Mouse (Mus musculus): Measurements from ENCODE around the gene Ska2. TPM values are rescaled to one million over a fixed set of nuclear protein-coding genes. Genes with fewer than 3 reads are reported as not detected.
A peak's percentile ranks its signal among the peaks of the same experiment; 100 is the strongest.

Ska2 gene
- polyA plus RNA-seq, 1 experiment from 2014 or later: 11.3 TPM

- Histone ChIP-seq H3K9ac (ENCODE audit: low read depth, low read length) (no peak overlapping the region), H3K4me2 (replicated peaks; ENCODE audit: low read depth) (no peak overlapping the region), H3K4me1 (replicated peaks; ENCODE audit: control insufficient read depth, insufficient read depth, low read length) (no peaks in the 10 kb centered on the region), H3K27ac (ENCODE audit: low read depth, low read length) (no peak overlapping the region), H3K27me3 (replicated peaks; ENCODE audit: control insufficient read depth, insufficient read depth, low read length) (no peaks in the 10 kb centered on the region), H3K36me3 (ENCODE audit: control insufficient read depth, insufficient read depth) (peaks cover 20% of the 10 kb centered on the region), H3K9me3 (ENCODE audit: control insufficient read depth) (no peaks in the 10 kb centered on the region), H3K4me3 (ENCODE audit: low read depth, low read length) (no peak overlapping the region)
- TF ChIP-seq CTCF (IDR thresholded peaks at IDR 0.05; ENCODE audit: low read depth): no peak
- WGBS: 70% methylated on average over 4 of the region's 4 CpGs
- ATAC-seq: no peak
These were observed 53.7 kb downstream of the Ska2 start for GRCm38 (mm10) chr11:87162687-87163086.

DNA sequence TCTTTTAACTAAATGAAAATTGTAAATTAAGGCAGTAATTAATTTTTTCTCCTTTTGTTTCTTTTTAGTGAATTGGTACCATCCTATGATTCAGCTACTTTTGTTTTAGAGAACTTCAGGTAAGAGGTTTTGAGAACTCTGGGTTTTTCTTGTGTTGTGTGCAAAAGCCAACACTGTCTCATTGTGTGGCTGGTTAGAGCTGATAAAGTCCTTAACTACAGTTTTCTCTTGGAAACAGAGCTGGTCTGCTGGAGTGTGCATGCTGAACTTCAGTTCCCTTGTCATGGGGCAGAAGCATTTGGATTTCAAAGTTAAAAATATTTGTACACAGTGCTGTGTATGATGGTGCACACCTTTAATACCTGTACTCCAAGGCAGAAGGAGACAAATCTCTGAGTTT is 54.7 kb downstream of the Ska2 start:
- TF ChIP-seq CTCF (IDR thresholded peaks at IDR 0.05; ENCODE audit: low read depth): no peak
- Histone ChIP-seq H3K4me3 (ENCODE audit: low read depth, low read length) (no peak overlapping the region), H3K4me2 (replicated peaks; ENCODE audit: low read depth) (no peak overlapping the region), H3K4me1 (replicated peaks; ENCODE audit: control insufficient read depth, insufficient read depth, low read length) (no peaks in the 10 kb centered on the region), H3K9me3 (ENCODE audit: control insufficient read depth) (no peaks in the 10 kb centered on the region), H3K27ac (ENCODE audit: low read depth, low read length) (no peak overlapping the region), H3K27me3 (replicated peaks; ENCODE audit: control insufficient read depth, insufficient read depth, low read length) (no peaks in the 10 kb centered on the region), H3K9ac (ENCODE audit: low read depth, low read length) (no peak overlapping the region), H3K36me3 (ENCODE audit: control insufficient read depth, insufficient read depth) (peaks cover 27% of the 10 kb centered on the region)
- ATAC-seq: no peak

GRCm38 (mm10) chr11:87173625-87174024 is 64.6 kb downstream of the Ska2 start:
- Histone ChIP-seq H3K9ac (ENCODE audit: low read depth, low read length) (no peak overlapping the region), H3K27me3 (replicated peaks; ENCODE audit: control insufficient read depth, insufficient read depth, low read length) (no peaks in the 10 kb centered on the region), H3K9me3 (ENCODE audit: control insufficient read depth) (no peaks in the 10 kb centered on the region), H3K4me1 (replicated peaks; ENCODE audit: control insufficient read depth, insufficient read depth, low read length) (no peaks in the 10 kb centered on the region), H3K4me2 (replicated peaks; ENCODE audit: low read depth) (no peak overlapping the region), H3K36me3 (ENCODE audit: control insufficient read depth, insufficient read depth) (peaks cover 6% of the 10 kb centered on the region; the same call in 1 of the 2 replicates), H3K27ac (ENCODE audit: low read depth, low read length) (no peak overlapping the region), H3K4me3 (ENCODE audit: low read depth, low read length) (no peak overlapping the region)
- WGBS: 87% methylated on average over 5 of the region's 5 CpGs
- TF ChIP-seq CTCF (IDR thresholded peaks at IDR 0.05; ENCODE audit: low read depth): no peak
- no peak for ATAC-seq

MicroRNAs within 50 kb of the gene (microRNA counts, 519-probe panel; counts per million panel counts)
- microRNA mmu-miR-301a: 4,927 counts per million, percentile 84 among the panel's probes with 10 or more counts

Small RNA genes within 50 kb of the gene (microRNA-seq; reads per million reads assigned to microRNA genes)
- 714 reads per million, percentile 73 among the genes with 10 or more reads in this experiment for gene Mir301

Other genes starting within 250 kb of the Ska2 start
- gene Ypel2, start 115.5 kb upstream of the Ska2 start, polyA plus RNA-seq (2015; fragmentation: Nextera tagmentation; extraction: Ambion mirVana): 4.6 and 5.9 TPM in 2 replicates
- 16.0 and 16.7 TPM in 2 replicates for gene Gdpd1, start 35.2 kb upstream of the Ska2 start, polyA plus RNA-seq (2015; fragmentation: Nextera tagmentation; extraction: Ambion mirVana)
- 6.5 and 7.2 TPM in 2 replicates for gene Smg8, start 22.5 kb upstream of the Ska2 start, polyA plus RNA-seq (2015; fragmentation: Nextera tagmentation; extraction: Ambion mirVana)
- gene Prr11, start 526 bp upstream of the Ska2 start, polyA plus RNA-seq (2015; fragmentation: Nextera tagmentation; extraction: Ambion mirVana): 1.3 and 1.7 TPM in 2 replicates
- 7.7 and 8.2 TPM in 2 replicates for gene Trim37, start 17.8 kb downstream of the Ska2 start, polyA plus RNA-seq (2015; fragmentation: Nextera tagmentation; extraction: Ambion mirVana)
- 1.4 and 1.7 TPM in 2 replicates for gene Ppm1e, start 249.8 kb downstream of the Ska2 start, polyA plus RNA-seq (2015; fragmentation: Nextera tagmentation; extraction: Ambion mirVana)

Data from intestine, postnatal 0 days (tissue).